Mouse (Mus musculus): ENCODE measurements at regions not wholly inside any gene's neighbourhood (a gene's known extent, or its start where the extent isn't known, plus 50 kb on each side); places are given as distances from the start of the nearest gene placed in this dataset.

DNA sequence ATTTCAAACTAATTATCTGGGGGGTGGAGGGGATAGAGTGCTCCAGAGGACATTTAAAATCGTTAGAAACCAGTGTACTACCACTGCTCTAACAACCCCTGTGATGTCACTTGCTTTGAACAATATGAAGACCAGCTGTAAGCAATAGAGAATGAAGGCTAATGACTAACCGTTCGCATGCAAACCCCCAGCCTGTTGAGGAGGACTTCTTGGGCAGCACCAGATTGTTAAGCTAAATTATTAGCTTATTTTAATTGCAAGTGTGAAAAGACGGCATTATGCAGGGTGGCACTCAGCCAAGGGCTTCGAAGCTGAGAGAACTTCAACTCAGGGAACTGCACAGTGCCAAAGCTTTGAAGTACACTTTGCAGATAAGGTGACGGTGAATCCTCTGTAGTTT, 452.0 kb upstream of the Adamts9 start:
- no peak for DNase-seq (ENCODE audit: low read depth, low spot score)

DNA sequence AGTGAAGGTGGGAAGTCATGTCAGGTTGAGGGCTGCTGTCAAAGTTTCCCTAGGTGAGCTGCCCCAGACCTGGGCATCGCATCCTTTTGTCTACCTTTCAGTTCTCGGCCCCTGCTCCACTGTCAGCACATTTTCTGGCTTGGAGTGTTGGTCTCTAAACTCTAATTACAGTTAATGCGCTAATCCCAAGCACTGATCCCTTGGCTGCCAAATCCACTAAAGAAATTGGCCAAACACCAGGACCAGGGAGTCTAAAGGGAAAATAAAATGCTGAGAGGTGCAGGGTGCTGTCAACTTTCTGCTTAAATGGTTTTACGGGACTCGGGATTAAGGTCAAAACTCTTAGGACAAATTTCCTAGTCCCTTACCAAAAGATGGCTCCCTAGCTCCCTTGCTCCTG, 450.3 kb upstream of the Adamts9 start:
- no peak for DNase-seq (ENCODE audit: low read depth, low spot score)

DNA sequence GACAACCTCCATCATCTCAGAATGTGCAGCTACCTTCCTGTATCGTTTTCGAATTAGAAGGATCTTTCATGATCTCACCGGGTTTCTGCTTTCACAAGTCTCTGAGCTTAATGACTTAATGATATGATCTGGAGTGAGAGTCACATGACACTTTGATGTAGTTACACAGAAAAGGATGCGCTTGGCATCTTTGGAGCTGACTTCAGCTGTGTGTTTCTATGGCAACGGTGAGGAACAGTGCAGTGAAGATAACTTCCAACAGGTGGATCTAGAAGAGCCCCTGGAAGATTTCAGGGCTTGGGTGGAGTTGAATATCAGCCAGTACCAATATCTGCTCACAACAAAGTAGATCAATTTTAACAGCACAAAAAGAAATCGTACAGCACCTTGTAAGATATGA, 449.1 kb upstream of the Adamts9 start:
- no peak for DNase-seq (ENCODE audit: low read depth, low spot score)

DNA sequence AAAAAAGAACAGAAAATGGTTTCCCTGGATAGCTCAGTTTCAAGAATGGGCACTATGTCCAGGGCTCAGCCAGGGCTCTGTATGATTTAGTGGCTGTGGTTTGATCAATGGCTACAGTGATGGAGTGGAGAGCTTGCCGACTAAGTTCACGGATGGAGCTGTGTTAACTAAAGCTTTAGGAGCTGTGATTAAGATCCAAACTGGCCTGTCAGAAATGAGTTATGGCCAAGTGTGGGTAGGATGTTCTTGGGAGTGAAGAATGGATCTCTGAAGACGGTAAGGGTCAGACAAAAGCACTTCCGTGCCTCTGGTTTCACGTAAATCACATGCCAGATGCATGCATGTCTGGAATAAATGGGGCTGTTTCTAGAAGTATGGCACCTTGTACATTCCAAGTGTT, 447.9 kb upstream of the Adamts9 start:
- DNase-seq (ENCODE audit: low read depth, low spot score): no peak

GRCm38 (mm10) chr6:93371341-93371740, 428.0 kb upstream of the Adamts9 start:
- DNase-seq (ENCODE audit: low read depth, low spot score): no peak

- peak; percentile 60 for DNase-seq (ENCODE audit: low read depth, low spot score)
Observed at GRCm38 (mm10) chr6:93363846-93364245, 420.6 kb upstream of the Adamts9 start.

GRCm38 (mm10) chr6:93353353-93354125, 410.2 kb upstream of the Adamts9 start:
- peak; percentile 56 for DNase-seq (ENCODE audit: low read depth, low spot score)

GRCm38 (mm10) chr6:93349936-93350700, 406.8 kb upstream of the Adamts9 start:
- DNase-seq (ENCODE audit: low read depth, low spot score): peak; percentile 42

DNA sequence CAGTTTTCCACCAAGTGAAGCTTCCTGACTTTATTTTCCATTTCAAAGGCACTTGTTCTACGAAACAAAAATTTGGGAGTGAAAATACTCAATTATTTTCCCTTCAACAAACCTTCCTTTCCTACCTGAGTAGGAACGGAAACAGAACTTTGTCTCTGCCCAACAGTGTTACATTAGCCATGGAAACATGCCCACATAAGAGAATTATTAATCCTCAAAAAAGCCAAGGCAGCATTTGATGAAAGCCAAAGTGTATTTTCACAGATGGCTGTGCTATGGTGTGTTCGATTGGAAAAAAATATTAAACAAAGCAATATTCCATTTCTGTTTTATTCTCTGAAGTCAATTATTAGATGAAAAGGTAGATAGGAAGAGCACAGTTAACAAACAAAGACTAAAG, 404.8 kb upstream of the Adamts9 start:
- DNase-seq (ENCODE audit: low read depth, low spot score): no peak

DNA sequence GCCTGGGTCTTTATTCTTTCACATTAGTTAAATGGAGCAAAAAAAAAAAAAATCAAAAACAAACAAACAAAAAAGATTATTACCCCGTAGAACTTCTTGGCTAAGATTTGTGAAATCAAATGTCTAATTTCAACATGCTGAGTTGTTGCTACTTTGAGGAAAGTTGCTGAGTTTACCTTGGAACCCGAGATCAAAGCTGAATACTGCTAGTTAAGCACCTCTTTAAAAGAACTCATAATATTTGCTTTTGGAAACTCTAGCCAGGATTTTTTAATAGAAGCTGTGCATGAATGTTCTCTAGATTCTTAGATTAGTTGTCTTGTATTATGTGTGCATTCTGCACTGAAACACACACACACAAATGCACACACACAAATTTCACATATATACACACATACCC, 385.4 kb upstream of the Adamts9 start:
- no peak for DNase-seq (ENCODE audit: low read depth, low spot score)

DNA sequence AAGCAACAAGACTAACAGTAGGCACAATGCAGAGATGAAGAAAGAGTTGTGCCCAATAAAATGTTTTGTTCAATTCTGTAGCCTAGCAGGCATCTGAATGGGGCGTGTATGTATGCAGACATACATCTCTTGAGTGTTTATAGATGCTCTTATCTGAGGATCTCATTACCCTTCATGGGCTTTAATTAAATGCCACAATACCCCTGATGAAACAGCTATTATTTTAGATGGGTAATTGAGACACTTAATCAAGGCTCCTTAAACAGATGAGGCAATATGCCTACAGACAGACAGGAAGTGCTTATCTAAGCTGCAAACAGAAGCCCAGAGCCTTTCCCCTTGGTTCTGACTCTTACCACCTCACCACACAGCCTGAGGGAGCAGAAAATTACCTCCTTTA, 384.6 kb upstream of the Adamts9 start:
- DNase-seq (ENCODE audit: low read depth, low spot score): no peak

- no peak for DNase-seq (ENCODE audit: low read depth, low spot score)
Observed at GRCm38 (mm10) chr6:93323881-93324280, 380.6 kb upstream of the Adamts9 start.

DNA sequence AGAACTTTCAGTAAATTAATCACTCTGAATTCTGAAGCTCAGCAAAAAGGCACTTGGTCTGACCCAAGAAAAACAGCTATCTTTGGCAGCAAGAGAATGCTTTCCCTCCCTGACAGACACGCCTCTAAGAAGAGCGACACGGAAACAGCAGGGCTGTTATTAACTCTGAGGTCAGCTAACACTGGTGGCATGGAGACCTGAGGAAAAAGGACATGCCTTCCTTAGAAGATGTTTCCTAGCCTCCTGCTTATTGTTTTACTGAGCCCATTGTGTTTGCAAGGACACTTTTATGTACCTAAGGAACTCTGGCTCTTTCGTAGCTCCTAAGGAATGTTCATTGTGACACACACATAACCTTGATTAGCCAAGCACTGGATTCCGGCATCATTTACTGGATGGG, 371.3 kb upstream of the Adamts9 start:
- DNase-seq (ENCODE audit: low read depth, low spot score): peak; percentile 5

GRCm38 (mm10) chr6:93305176-93305575, 361.9 kb upstream of the Adamts9 start:
- DNase-seq (ENCODE audit: low read depth, low spot score): peak; percentile 47

- DNase-seq (ENCODE audit: low read depth, low spot score): no peak
Observed at GRCm38 (mm10) chr6:93297975-93298374, 354.7 kb upstream of the Adamts9 start.

GRCm38 (mm10) chr6:93291711-93292110, 348.4 kb upstream of the Adamts9 start:
- no peak for DNase-seq (ENCODE audit: low read depth, low spot score)

DNA sequence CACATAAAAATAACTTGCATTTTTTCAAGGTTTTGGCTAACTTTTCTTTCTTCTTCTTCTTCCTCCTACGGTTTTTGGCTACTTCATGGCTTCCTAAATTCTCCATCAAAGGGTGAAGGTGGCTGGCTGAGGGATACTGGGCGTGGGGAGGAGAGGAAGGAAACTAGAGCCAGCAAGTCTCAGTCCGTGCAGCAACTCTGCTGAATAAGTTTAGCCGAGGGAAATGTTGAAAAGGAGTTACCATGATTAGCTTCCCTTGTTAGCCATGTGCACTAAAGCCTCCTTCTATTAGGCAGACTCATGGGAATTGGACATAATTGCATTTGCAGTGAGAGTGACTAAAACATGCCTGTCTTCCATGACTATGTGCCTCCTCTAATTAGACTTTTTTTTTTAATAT, 345.1 kb upstream of the Adamts9 start:
- no peak for DNase-seq (ENCODE audit: low read depth, low spot score)

GRCm38 (mm10) chr6:93285796-93286195, 342.5 kb upstream of the Adamts9 start:
- DNase-seq (ENCODE audit: low read depth, low spot score): no peak

- DNase-seq (ENCODE audit: low read depth, low spot score): no peak
Observed at GRCm38 (mm10) chr6:93281530-93281929, 338.2 kb upstream of the Adamts9 start.

- DNase-seq (ENCODE audit: low read depth, low spot score): no peak
Observed at GRCm38 (mm10) chr6:93273917-93274513, 330.7 kb upstream of the Adamts9 start.

DNA sequence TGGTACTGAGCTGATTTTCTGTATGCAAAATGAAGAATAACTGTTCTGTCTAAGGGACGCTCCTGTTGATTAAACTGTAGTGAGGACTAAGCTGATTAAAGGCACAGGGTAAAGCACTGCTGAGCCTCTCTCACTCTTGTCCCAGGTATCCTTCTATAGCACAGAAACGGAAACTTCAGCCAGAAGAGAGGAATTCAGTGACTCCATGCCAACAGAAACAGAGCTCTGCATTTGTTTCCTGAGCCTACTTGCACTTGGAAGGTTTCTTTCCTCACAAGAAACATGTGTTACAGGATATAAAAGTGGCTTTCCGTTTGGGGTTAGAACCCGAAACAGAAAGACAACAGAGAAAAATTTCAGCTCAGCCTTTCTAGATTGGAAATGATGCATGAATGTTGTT, 328.9 kb upstream of the Adamts9 start:
- DNase-seq (ENCODE audit: low read depth, low spot score): no peak

DNA sequence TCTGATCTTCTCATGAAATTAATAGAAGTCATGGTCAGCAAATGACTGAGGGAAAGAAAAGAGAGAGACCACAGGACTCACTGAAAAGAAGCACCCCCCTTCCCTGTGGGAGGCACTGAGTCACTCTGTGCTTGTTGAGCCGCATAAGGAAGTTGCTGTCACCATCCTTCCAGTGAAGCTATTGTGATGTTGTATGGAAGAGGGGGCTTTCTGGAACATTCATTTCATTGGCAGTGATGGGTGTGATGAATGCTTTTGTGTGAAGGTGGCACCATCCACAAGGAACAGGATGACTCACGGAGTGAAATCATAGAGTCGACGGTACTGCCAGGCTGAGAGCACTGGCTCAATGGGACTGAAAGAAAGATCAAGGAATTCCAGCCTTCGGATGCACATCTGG, 323.5 kb upstream of the Adamts9 start:
- DNase-seq (ENCODE audit: low read depth, low spot score): no peak

- DNase-seq (ENCODE audit: low read depth, low spot score): no peak
Observed at GRCm38 (mm10) chr6:93265164-93265563, 321.9 kb upstream of the Adamts9 start.
